Mouse (Mus musculus) limb, embryonic 11.5 days (tissue): ENCODE results near the gene Prss41. TPM values are rescaled to one million over a fixed set of nuclear protein-coding genes. Genes with fewer than 3 reads are reported as not detected.

Experiments used
- ATAC-seq: fragments of 200-750 bp; cut with Nextera tagmentation; 2 replicates; pipeline ENCODE4 v1.8.0; 2017; ENCODE audit warnings: low read depth; ENCODE audit not compliant: insufficient number of reproducible peaks, low FRiP score, low TSS enrichment
- DNase-seq: peaks from one replicate; pipeline ENCODE4 v3.0.0-alpha.2; 2015; ENCODE audit warnings: low spot score
- H3K27ac ChIP-seq: fragments of 300-500 bp; sonication (generic); replicated peaks from 2 replicates; pipeline ENCODE4 v1.5.1; 2014; ENCODE audit warnings: low read depth, mild to moderate bottlenecking, low read length
- H3K27me3 ChIP-seq: fragments of 300-500 bp; sonication (generic); 2 replicates; pipeline ENCODE4 v1.6.1; 2014; ENCODE audit warnings: mild to moderate bottlenecking, low read length, mixed read lengths; ENCODE audit not compliant: control insufficient read depth, insufficient read depth
- H3K36me3 ChIP-seq: fragments of 300-500 bp; sonication (generic); 2 replicates; pipeline ENCODE4 v1.6.1; 2014; ENCODE audit warnings: mild to moderate bottlenecking, low read length, moderate library complexity, mixed read lengths; ENCODE audit not compliant: control insufficient read depth, insufficient read depth
- H3K4me1 ChIP-seq: fragments of 300-500 bp; sonication (generic); 2 replicates; pipeline ENCODE4 v1.6.1; 2014; ENCODE audit warnings: low read length, mixed read lengths; ENCODE audit not compliant: control insufficient read depth, insufficient read depth
- H3K4me2 ChIP-seq: fragments of 300-500 bp; sonication (generic); 2 replicates; pipeline ENCODE4 v1.6.1; 2014; ENCODE audit warnings: low read depth, mild to moderate bottlenecking, moderate library complexity; ENCODE audit not compliant: severe bottlenecking
- H3K4me3 ChIP-seq: fragments of 300-500 bp; sonication (generic); 2 replicates; pipeline ENCODE4 v1.5.1; 2014; ENCODE audit warnings: low read depth, low read length
- H3K9ac ChIP-seq: fragments of 300-500 bp; sonication (generic); 2 replicates; pipeline ENCODE4 v1.6.1; 2014; ENCODE audit warnings: mild to moderate bottlenecking, low read length
- H3K9me3 ChIP-seq: fragments of 300-500 bp; sonication (generic); 2 replicates; pipeline ENCODE4 v1.6.1; 2016; ENCODE audit warnings: low read length; ENCODE audit not compliant: control insufficient read depth
- WGBS: fragments of 180-500 bp; shearing (Covaris S2); extraction: QIAGEN DNeasy Blood & Tissue Kit; methylation state at CpG from one replicate; pipeline ENCODE4 v1.1.7; 2014; 5-methylcytosine and 5-hydroxymethylcytosine counted together
- polyA plus RNA-seq: library from polyadenylated mRNA; unstranded; fragments of >200 nt; fragmentation: Nextera tagmentation; extraction: Ambion mirVana; gene quantifications from 2 replicates; pipeline ENCODE4 v1.2.1, GENCODE M21; 2014

Gene Prss41
- polyA plus RNA-seq, 1 experiment from 2014 or later = 2.6 TPM

DNA sequence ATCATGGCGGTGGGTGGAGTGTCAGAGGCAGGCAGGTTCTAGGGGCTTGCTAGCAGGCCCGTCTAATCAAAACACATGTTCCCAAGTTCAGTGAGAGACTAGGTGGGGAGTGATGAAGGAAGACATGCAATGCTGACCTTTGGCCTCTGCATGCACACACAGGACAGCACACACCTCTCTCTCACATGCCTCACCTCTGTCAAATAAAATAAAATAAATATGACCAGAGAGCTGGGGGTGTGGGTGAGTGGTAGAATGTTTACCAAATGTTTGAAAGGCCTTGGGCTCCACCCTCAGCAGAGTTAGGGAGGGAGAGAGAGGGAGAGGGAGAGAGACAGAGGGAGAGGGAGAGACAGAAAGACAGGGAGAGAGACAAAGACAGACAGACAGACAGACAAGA is 13.9 kb upstream of the Prss41 start:
- no peak overlapping the region for H3K27ac ChIP-seq
- no peaks in the 10 kb centered on the region for H3K27me3 ChIP-seq
- no peaks in the 10 kb centered on the region for H3K4me1 ChIP-seq
- H3K4me2 ChIP-seq = no peak overlapping the region
- H3K9ac ChIP-seq = no peak overlapping the region
- H3K36me3 ChIP-seq = no peaks in the 10 kb centered on the region
- ATAC-seq = no peak
- H3K9me3 ChIP-seq = no peaks in the 10 kb centered on the region
- WGBS = 82% methylated on average over 2 of the region's 2 CpGs
- no peak for DNase-seq
- no peak overlapping the region for H3K4me3 ChIP-seq

DNA sequence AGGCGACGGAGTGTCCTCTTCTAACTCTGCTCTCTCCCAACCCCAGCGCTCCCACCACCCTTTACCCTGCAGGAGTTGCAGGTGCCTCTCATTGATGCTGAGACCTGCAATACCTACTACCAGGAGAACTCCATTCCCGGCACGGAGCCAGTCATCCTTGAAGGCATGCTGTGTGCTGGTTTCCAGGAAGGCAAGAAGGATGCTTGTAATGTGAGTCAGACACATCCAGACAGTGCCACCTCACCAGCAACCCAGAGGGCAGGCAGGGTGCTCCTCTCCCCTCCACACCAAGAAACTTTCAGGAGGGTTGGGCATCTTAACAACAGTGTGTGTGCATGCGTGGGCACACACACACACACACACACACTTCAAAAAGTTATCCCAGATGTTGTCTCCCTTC is 13.2 kb upstream of the Prss41 start:
- H3K4me2 ChIP-seq = no peak overlapping the region
- H3K9ac ChIP-seq = no peak overlapping the region
- H3K27me3 ChIP-seq = no peaks in the 10 kb centered on the region
- ATAC-seq (no peak), DNase-seq (no peak)
- H3K4me1 ChIP-seq = no peaks in the 10 kb centered on the region
- H3K36me3 ChIP-seq = no peaks in the 10 kb centered on the region
- H3K4me3 ChIP-seq = no peak overlapping the region
- WGBS = 82% methylated on average over 6 of the region's 6 CpGs
- no peak overlapping the region for H3K27ac ChIP-seq
- H3K9me3 ChIP-seq = no peaks in the 10 kb centered on the region

DNA sequence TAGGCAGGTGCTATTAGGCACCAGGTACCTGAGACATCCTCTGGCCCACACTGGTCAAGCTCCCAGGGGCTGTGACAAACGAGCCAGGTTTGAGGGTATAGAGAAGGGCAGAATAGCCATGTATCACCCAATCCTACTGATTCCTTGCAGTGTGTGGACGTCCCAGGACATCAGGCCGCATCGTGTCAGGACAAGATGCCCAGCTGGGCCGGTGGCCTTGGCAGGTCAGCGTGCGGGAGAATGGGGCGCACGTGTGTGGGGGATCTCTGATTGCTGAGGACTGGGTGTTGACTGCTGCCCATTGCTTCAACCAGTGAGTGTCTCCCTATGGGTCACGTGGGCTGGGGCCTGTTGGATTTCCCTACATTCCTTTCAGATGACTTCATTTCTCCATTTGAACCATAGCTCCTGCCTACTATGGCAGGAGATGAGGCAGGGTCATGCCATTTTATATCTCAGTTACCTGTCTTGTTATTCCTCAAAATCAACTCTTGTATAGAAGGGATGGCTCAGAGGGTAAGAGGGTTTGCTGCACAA is 10.3 kb upstream of the Prss41 start:
- H3K9me3 ChIP-seq = no peaks in the 10 kb centered on the region
- no peaks in the 10 kb centered on the region for H3K36me3 ChIP-seq
- no peak overlapping the region for H3K9ac ChIP-seq
- no peak overlapping the region for H3K4me2 ChIP-seq
- DNase-seq = no peak
- no peak for ATAC-seq
- no peaks in the 10 kb centered on the region for H3K27me3 ChIP-seq
- 90% methylated on average over 10 of the region's 10 CpGs for WGBS
- no peak overlapping the region for H3K4me3 ChIP-seq
- no peaks in the 10 kb centered on the region for H3K4me1 ChIP-seq
- no peak overlapping the region for H3K27ac ChIP-seq

DNA sequence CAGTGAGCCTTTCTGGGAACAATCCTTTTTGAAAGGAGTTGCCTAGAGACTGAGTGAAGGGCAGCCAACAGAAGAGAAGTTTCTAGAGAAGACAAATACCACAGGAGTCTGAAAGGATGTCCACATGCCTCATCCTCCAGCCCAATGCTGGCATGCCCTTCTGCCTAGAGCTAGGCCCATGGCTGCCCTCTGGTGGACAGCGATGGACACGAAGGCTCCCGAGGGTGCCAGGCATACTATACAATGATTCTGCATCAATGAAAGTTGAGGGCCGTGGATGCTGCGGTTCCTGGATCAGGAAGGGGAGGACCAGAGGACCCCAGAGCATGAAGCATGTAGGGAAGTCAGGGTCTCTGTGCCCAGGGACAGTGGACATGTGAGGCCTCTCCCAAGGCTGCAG is 9.3 kb upstream of the Prss41 start:
- DNase-seq (peak; percentile 64), ATAC-seq (no peak)
- Histone ChIP-seq H3K4me2 (no peak overlapping the region), H3K27ac (no peak overlapping the region), H3K9ac (no peak overlapping the region), H3K36me3 (no peaks in the 10 kb centered on the region), H3K9me3 (no peaks in the 10 kb centered on the region), H3K4me1 (no peaks in the 10 kb centered on the region), H3K4me3 (no peak overlapping the region), H3K27me3 (no peaks in the 10 kb centered on the region)
- 38% methylated on average over 5 of the region's 5 CpGs for WGBS

DNA sequence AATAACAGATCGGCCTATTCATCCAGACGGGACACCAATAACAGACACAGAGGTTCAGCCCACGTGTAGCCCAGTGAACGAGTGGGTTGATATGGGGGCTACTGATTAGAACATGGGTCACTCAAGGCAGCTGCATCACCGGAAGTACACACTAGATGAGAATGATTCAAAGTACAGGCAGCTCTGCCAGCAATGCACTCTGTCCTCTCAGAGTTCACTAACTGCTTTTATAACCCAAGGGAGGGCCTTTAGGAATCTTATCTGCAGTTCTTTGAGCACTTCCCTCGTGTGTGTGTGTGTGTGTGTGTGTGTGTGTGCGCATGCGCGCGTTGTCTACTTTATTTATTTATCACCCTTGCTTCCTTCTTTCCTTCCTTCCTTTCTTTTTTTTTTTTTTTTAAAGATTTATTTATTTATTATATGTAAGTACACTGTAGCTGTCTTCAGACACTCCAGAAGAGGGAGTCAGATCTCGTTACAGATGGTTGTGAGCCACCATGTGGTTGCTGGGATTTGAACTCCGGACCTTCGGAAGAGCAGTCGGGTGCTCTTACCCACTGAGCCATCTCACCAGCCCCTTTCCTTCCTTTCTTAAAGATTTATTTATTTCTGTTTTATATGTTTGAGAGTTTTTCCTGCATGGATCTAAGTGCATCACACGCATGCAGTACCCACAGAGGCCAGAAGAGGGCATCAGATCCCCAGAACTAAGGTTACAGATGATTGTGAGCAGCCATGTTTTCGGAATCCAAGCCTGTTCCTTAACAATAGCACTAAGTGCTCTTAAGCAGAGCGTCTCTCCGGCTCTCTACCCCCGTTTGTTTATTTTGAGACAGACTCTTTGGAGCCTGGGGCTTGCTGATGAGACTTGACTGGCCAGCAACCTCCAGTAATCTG is 7.1 kb upstream of the Prss41 start:
- ATAC-seq = no peak

DNA sequence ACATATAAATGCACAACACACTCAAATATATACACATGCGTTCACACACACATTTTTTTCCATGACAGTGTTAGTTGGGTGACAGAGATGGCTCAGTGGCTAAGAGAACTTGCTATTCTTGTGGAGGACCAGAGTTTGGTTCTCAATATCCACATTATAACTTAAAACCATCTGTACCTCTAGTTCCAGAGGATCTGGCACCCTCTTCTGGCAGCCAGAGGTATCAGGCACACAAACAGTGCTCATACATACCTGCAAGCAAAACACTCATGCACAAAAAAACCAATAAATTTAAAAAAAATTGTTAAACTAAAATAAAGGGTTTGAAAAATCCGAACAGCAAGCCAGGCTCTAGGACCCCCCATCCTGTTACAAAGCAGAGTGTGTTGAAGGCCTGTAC is 6.1 kb upstream of the Prss41 start:
- ATAC-seq (no peak), DNase-seq (no peak)
- H3K4me2 ChIP-seq = no peak overlapping the region
- WGBS = 59% methylated on average over 2 of the region's 2 CpGs
- H3K36me3 ChIP-seq = no peaks in the 10 kb centered on the region
- H3K27ac ChIP-seq = no peak overlapping the region
- no peak overlapping the region for H3K9ac ChIP-seq
- no peaks in the 10 kb centered on the region for H3K4me1 ChIP-seq
- no peaks in the 10 kb centered on the region for H3K27me3 ChIP-seq
- H3K9me3 ChIP-seq = no peaks in the 10 kb centered on the region
- no peak overlapping the region for H3K4me3 ChIP-seq

More for the DNA sequence above, 7.1 kb upstream of the Prss41 start:
- 64% methylated on average over 18 of the region's 19 CpGs for WGBS
- no peaks in the 10 kb centered on the region for H3K27me3 ChIP-seq
- no peak overlapping the region for H3K4me2 ChIP-seq
- no peak overlapping the region for H3K27ac ChIP-seq
- no peaks in the 10 kb centered on the region for H3K36me3 ChIP-seq
- H3K4me1 ChIP-seq = no peaks in the 10 kb centered on the region
- H3K9me3 ChIP-seq = no peaks in the 10 kb centered on the region
- DNase-seq = peak; percentile 87
- H3K9ac ChIP-seq = no peak overlapping the region
- H3K4me3 ChIP-seq = no peak overlapping the region

DNA sequence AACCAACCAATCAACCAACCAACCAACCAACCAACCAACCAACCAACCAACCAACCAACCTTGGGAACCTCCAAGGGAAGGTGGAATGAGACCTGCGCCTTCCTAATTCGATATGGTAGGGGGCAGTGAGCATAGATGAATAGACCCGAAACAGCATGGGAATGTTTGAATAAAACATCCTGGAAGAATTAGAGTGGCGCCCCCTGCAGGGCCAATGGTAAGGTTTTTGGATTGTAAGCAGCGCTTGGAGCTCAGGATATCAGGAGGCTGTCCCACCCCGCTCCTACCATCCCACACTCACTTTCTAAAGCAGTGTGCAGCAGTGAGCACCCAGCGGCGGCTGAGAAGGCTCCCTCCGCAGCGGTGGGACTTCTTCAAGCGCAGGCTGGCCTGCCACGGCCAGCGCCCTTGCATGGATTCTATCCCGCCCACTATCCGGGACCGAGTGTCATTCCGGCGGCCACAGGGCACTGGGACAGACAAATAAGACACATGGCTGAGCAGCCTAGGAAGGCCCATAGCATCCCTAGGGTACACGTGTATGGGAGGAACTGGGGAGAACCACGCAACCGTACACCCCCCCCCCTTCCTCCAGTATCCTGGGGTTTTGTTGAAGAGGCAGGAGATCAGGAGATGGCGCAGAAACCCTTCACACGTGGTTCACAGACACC is 696 bp downstream of the Prss41 start:
- peak; percentile 42 for DNase-seq
- no peak for ATAC-seq
- Histone ChIP-seq H3K9ac (no peak overlapping the region), H3K9me3 (no peaks in the 10 kb centered on the region; the same call in 1 of the 2 replicates), H3K27me3 (no peaks in the 10 kb centered on the region), H3K4me2 (peak overlapping the region; percentile 29; the same call in 1 of the 2 replicates), H3K4me1 (no peaks in the 10 kb centered on the region), H3K36me3 (no peaks in the 10 kb centered on the region), H3K4me3 (peak overlapping the region; percentile 5; the same call in 1 of the 2 replicates), H3K27ac (no peak overlapping the region)
- WGBS = 45% methylated on average over 23 of the region's 23 CpGs

DNA sequence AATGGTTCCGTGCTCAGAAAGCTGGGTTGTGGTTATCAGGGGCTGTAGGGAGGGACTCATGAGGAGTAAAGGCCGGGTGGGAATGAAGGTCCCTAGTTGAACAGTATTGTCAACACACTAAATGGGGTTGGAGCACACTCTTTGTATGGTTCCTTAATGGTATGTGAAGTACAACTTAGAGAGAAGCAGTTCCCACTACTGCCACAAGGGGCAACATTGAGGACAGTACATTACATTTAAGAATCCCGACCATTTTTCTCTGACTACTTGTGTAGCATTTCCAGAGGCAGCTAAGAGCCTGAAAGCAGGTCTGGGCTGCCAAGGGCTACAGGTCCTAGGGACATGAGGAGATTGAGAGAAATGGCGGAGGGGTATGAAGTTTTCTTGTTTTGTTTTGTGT is 2.8 kb downstream of the Prss41 start:
- Histone ChIP-seq H3K4me2 (no peak overlapping the region), H3K4me3 (no peak overlapping the region), H3K27me3 (no peaks in the 10 kb centered on the region), H3K4me1 (no peaks in the 10 kb centered on the region), H3K36me3 (no peaks in the 10 kb centered on the region), H3K9ac (no peak overlapping the region), H3K9me3 (no peaks in the 10 kb centered on the region; the same call in 1 of the 2 replicates), H3K27ac (no peak overlapping the region)
- WGBS = 34% methylated on average over 4 of the region's 4 CpGs
- no peak for ATAC-seq
- DNase-seq = peak; percentile 77
